10 mouse cellular contexts compared by ENCODE assay signal in the genomic region with DNA sequence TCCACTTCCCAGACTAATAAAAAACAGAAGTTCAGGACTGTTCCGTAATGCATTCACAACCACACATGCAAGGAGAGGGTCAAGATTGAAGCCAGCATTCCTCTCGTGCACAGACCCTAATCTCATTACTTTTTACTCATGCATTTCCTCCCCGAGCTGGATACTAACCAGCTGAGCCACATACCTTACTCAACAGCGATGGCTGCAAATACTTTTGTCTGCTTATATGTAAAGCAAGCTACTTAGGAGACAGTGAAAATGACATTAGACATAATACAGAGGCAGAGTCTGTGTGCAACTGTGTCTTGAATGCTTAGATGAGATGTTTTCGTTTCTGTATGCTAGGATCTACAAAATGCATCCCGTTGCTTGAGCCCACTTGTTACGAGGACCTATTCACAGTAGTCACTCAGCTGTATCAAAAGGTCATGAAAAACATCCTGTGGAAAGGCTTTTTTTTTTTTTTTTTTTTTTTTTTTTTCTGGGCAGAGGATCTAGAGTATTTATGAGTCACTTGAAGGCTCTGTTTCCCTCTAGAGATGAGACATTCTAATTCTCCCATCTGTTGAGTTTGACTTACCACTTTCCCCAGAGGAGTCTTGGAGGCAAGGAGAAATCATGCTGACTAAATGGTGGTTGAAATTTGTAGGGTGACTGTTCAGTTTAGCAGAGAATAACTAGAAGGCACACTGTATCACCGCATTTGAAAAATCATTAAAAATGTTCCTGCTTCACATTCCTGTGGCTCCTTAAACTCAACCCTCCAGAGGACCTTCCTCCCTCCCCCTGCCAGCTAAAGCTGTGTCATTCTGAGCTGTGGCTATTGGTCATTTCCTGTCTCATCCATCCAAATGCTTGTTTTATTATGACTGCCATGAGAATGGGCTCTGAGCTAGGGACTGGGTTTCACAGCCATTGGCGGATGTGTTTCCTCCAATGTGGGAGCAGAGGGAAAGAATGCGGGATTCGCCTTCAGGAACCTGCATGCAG.
A peak's percentile ranks its signal among the peaks of the same experiment; 100 is the strongest.
DNase-seq lines count a peak whose midpoint lies in the region; ATAC-seq lines count a peak whose summit lies in the region.
"Had no signal": no experiment of that assay in that cellular context is flagged by ENCODE, and none has a peak within 500 bp of the region (broad histone marks: within the 10 kb centered on the region; RNA-seq: fewer than 3 reads in every experiment).

No protein-coding gene starts in this region.

- ATAC-seq in embryonic facial prominence, embryonic 13.5 days (ENCODE audit: insufficient number of reproducible peaks, insufficient read depth, low FRiP score, low TSS enrichment, low read depth), result no peak
- ATAC-seq in inflammation-experienced regulatory T-cells, adult 6 months, result peak; percentile 43
- no peak for ATAC-seq in hindbrain, embryonic 14.5 days (ENCODE audit: low FRiP score)

- WGBS in embryonic facial prominence, embryonic 13.5 days, result 36% methylated on average over 11 of the region's 11 CpGs
- WGBS in hindbrain, embryonic 14.5 days, result 52% methylated on average over 11 of the region's 11 CpGs

- H3K4me3 ChIP-seq in embryonic facial prominence, embryonic 13.5 days, result no peak overlapping the region
- H3K4me3 ChIP-seq in hindbrain, embryonic 14.5 days (replicated peaks; ENCODE audit: low read length), result no peak overlapping the region
- H3K4me3 ChIP-seq: erythroblast, embryonic 14.5 days had no signal

- peak overlapping the region; percentile 33; the same call in 1 of the 2 replicates for H3K27ac ChIP-seq in embryonic facial prominence, embryonic 13.5 days
- no peak overlapping the region for H3K27ac ChIP-seq in hindbrain, embryonic 14.5 days

- H3K9ac ChIP-seq in embryonic facial prominence, embryonic 13.5 days, result no peak overlapping the region
- no peak overlapping the region for H3K9ac ChIP-seq in hindbrain, embryonic 14.5 days

- no peaks in the 10 kb centered on the region for H3K27me3 ChIP-seq in embryonic facial prominence, embryonic 13.5 days
- no peaks in the 10 kb centered on the region for H3K27me3 ChIP-seq in hindbrain, embryonic 14.5 days (ENCODE audit: control insufficient read depth, insufficient read depth, low read length)

- peaks cover 13% of the 10 kb centered on the region for H3K4me1 ChIP-seq in embryonic facial prominence, embryonic 13.5 days
- 0 out of 2 replicates have a peak, but pooled peaks cover 6% of the 10 kb centered on the region for H3K4me1 ChIP-seq in hindbrain, embryonic 14.5 days (replicated peaks; ENCODE audit: control insufficient read depth, insufficient read depth, low read length)

- H3K9me3 ChIP-seq in embryonic facial prominence, embryonic 13.5 days, result no peaks in the 10 kb centered on the region
- no peaks in the 10 kb centered on the region for H3K9me3 ChIP-seq in hindbrain, embryonic 14.5 days (ENCODE audit: control insufficient read depth, low read length)

- intact Hi-C loops in left cerebral cortex, postnatal 14 days (cut with DNase I), result no loop called here

- no peaks in the 10 kb centered on the region for H3K36me3 ChIP-seq in embryonic facial prominence, embryonic 13.5 days
- H3K36me3 ChIP-seq in hindbrain, embryonic 14.5 days (replicated peaks; ENCODE audit: control insufficient read depth, insufficient read depth), result no peaks in the 10 kb centered on the region

- H3K4me2 ChIP-seq in embryonic facial prominence, embryonic 13.5 days, result peak overlapping the region; percentile 31
- no peak overlapping the region for H3K4me2 ChIP-seq in hindbrain, embryonic 14.5 days (replicated peaks)

- peak; percentile 8 for DNase-seq in retina, embryonic 14.5 days (ENCODE audit: low spot score)
- no peak for DNase-seq in retina, postnatal 1 day
- DNase-seq in skeletal muscle tissue, adult 2 months (ENCODE audit: low read depth, low spot score), result peak; percentile 44
- DNase-seq in yolk sac, embryonic 10.5 days (ENCODE audit: low spot score), result no peak
- no peak for DNase-seq in left cerebral cortex, postnatal 14 days (ENCODE audit: low spot score in 2 of 2)
- DNase-seq in hindbrain, embryonic 14.5 days (ENCODE audit: low spot score), result no peak
- DNase-seq: right cerebral cortex, postnatal 14 days had no signal

Comparison
In these comparisons a context has a peak if more than half of its experiments do, and no peak if none do; other contexts are left out.
1. DNase-seq: peak in retina, embryonic 14.5 days (single experiment) and skeletal muscle tissue, adult 2 months (single experiment); none in retina, postnatal 1 day (single experiment), yolk sac, embryonic 10.5 days (single experiment), left cerebral cortex, postnatal 14 days (0 of 2) and hindbrain, embryonic 14.5 days (single experiment).